Mouse (Mus musculus): ENCODE measurements around the gene Epb41l2.
A peak's percentile ranks its signal among the peaks of the same experiment; 100 is the strongest.

Epb41l2 gene

GRCm38 (mm10) chr10:25359208-25359958 is at the start of gene Epb41l2:
Gene Epb41l2 (plus strand): TSS chr10:25359798.
- DNase-seq (ENCODE audit: low read depth, low spot score): peak; percentile 91

DNA sequence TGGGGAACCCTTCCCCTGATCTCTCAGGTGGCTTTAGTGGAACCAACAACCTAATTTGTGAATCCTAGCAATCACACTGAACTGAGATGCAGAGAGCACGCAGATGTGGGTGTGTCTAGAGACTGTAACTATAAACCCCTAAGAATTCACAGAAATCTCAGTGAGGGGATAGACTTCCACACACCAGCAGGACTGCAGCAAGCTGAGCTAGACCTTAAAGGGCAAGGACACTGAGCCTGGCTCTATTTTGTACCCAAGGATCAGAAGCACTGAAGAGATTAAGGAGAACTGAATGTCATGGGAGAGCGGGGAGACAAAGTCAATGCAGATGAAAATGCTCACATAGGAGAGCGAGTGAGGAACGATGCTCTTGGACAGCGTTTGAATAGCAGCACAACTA is 49.6 kb upstream of the Epb41l2 start:
- DNase-seq (ENCODE audit: low read depth, low spot score): no peak

- DNase-seq (ENCODE audit: low read depth, low spot score): no peak
Observed at GRCm38 (mm10) chr10:25310736-25311135, 48.9 kb upstream of the Epb41l2 start.

GRCm38 (mm10) chr10:25311554-25312212 is 47.9 kb upstream of the Epb41l2 start:
- DNase-seq (ENCODE audit: low read depth, low spot score): no peak

GRCm38 (mm10) chr10:25313856-25314584 is 45.6 kb upstream of the Epb41l2 start:
- DNase-seq (ENCODE audit: low read depth, low spot score): peak; percentile 88

- no peak for DNase-seq (ENCODE audit: low read depth, low spot score)
Observed at GRCm38 (mm10) chr10:25317665-25318064, 41.9 kb upstream of the Epb41l2 start.

- DNase-seq (ENCODE audit: low read depth, low spot score): no peak
Observed at GRCm38 (mm10) chr10:25318405-25318804, 41.2 kb upstream of the Epb41l2 start.

- peak; percentile 71 for DNase-seq (ENCODE audit: low read depth, low spot score)
Observed at GRCm38 (mm10) chr10:25319531-25319930, 40.1 kb upstream of the Epb41l2 start.

DNA sequence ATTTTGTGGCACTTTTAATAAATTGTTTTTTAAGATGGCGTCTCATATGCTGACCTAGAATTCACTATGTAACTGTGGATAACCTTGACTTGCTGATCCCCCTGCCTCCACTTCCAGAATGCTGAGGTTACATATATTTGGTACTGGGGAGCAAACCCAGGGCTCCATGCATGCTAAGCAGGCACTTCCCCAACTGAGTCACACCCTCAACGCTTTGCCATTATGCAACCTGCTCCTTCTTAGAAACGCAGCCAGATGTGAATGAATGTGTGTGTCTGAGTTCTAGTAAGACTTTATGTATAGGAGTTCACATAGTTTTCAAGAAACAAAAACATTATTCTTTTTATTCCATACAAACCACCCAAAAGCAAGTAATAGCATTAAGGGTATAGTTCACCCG is 38.4 kb upstream of the Epb41l2 start:
- DNase-seq (ENCODE audit: low read depth, low spot score): no peak

GRCm38 (mm10) chr10:25325690-25326089 is 33.9 kb upstream of the Epb41l2 start:
- no peak for DNase-seq (ENCODE audit: low read depth, low spot score)

DNA sequence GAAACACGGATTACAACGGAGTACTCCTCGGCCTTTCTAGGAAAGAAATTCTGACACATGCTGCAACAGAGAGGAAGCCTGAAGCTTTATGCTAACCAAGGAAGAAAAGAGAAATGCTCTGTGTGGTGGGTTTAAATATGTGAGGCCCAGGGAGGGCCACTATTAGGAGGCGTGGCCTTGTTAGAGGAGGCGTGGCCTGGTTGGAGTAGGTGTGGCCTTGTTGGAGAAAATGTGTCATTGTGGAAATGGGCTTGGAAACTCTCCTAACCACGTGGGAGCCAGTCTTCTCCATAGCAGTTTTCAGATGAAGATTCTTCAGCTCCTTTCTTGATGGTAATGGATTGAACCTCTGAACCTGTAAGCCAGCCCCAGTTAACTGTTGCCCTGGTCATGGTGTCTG is 32.1 kb upstream of the Epb41l2 start:
- peak; percentile 64 for DNase-seq (ENCODE audit: low read depth, low spot score)

DNA sequence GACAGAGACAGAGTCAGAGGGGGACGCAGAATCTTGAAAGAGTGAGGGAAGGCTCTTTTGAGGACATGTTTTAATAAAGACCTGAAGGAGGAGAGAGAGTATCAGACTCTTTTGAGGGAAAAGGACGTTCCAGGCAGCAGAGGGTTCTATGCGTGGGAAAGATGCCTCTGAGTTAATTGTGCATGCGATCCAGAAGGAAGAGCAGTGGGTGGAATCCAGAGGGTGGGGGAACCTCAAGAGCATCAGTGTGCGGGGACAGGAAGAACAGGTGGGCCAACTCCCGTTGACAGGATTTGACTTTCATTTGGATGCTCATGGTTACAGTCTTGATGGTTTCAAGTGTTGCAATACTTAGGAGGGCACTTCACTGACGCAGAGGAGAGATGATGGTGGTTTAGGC is 29.5 kb upstream of the Epb41l2 start:
- no peak for DNase-seq (ENCODE audit: low read depth, low spot score)

GRCm38 (mm10) chr10:25331321-25332049 is 28.1 kb upstream of the Epb41l2 start:
- no peak for DNase-seq (ENCODE audit: low read depth, low spot score)

GRCm38 (mm10) chr10:25333390-25334079 is 26.1 kb upstream of the Epb41l2 start:
- no peak for DNase-seq (ENCODE audit: low read depth, low spot score)

DNA sequence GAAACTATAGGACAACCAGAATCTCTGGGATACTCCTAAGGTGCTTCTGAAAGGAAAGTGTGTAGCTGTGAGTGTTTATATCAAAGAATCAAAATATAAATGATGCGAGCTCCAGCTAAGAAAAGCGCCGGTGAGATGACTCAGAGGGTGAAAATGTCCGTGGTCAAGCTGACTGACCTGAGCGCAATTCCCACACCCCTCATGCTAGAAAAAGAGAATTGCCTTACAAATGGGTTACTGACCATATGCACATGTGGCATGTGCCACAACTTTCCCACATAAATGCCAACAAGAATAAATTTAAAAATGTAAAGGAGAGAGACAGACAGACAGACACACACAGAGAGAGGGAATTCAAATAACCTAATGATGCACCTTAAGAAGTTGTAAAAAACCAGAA is 18.9 kb upstream of the Epb41l2 start:
- no peak for DNase-seq (ENCODE audit: low read depth, low spot score)

GRCm38 (mm10) chr10:25342801-25343200 is 16.8 kb upstream of the Epb41l2 start:
- no peak for DNase-seq (ENCODE audit: low read depth, low spot score)

- no peak for DNase-seq (ENCODE audit: low read depth, low spot score)
Observed at GRCm38 (mm10) chr10:25353941-25354340, 5.7 kb upstream of the Epb41l2 start.

DNA sequence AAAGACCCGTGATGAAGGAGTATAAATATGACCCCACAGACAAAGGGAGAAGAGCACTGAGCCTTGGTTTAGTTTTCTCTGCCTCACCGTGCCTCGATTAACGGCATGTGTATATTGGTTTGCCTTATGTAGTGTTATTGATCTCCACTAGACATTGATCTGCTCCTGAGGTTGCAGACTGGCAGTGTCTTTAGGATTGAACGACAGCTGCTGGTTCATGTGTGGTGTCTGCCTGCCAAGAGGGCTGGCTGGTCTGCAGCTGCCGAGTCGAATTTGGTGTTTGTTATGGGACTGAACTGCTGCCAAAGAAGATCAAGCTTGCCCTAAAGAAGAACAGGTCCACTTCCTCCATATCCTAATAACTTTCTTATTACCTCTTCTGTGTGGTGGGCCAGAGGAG is 5.2 kb upstream of the Epb41l2 start:
- no peak for DNase-seq (ENCODE audit: low read depth, low spot score)

DNA sequence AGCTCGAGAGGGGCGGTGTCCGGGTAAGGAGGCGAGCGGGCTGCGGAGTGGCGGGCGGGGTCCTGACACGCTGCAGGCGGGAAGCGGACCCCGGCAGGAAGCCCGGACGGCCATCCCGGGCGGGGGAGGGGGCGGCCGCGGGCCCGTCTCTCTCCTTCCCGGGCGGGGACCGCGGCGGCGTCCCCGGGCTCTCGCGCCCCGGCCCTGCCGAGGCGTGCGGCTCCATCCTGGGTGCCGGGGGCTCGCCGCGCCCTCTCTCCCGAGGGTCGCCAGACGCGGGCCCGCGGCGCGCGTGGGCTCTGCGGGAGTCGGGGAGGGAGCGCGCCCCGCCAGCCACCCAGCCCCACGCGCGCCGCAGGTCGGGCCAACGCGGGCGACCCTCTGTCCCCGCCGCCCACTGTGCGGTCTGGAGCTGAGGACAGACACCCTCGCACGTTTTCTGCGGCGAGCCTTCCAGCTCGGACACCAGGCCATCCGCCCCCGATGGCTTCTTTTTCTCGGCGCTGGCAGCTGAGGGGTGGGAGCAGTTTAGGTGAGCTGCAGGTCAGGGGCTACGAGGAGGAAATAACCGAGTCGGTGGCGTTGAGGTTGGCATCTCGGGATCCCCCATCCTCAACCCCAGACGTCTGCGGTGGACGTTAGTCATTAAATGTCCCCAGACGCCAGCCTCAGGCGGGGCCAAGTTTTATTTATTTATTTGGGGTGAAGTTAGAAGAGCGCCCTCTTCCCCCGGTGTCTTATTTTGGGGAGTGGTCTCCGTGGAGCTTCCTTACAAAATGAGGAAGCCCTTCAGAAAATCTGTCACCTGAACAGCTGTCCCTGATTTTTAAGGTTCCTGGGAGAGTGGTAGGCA is 587 bp downstream of the Epb41l2 start:
- peak; percentile 45 for DNase-seq (ENCODE audit: low read depth, low spot score)

DNA sequence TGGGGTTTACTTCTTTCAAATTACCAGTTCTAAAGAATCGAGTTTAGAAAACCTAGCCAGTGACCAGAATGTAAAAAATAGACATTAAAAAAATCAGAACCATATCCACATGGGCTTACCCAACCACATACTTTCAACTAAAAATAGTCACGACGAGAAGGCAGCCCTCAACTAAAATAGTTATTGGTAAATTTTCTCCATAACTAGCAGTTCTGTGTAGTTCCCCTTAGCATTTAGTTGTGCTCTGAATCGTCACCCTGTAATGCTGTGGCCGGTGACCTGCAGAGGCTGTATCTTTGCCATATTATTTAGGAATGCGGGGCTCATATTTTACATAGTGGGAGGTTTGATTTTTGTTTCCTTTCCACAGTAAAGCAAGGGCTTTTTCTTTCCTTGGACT is 2.6 kb downstream of the Epb41l2 start:
- DNase-seq (ENCODE audit: low read depth, low spot score): no peak

Data from ZHBTc4 (cell line).